Mouse (Mus musculus): ENCODE data around the gene Efcab14.

GRCm38 (mm10) chr4:115785511-115786034 lies 48.0 kb downstream of the Efcab14 start:
- TF ChIP-seq TAL1 (conservative IDR thresholded peaks at IDR 0.05; ENCODE audit: low read depth, low read length): no peak
- TF ChIP-seq CTCF (IDR thresholded peaks at IDR 0.05; ENCODE audit: low read depth, low read length): no peak
- TF ChIP-seq POLR2AphosphoS5 (IDR thresholded peaks at IDR 0.05; ENCODE audit: insufficient replicate concordance, low read depth, low read length): no peak
- TF ChIP-seq GATA1 (IDR thresholded peaks at IDR 0.05; ENCODE audit: borderline replicate concordance, low read length): no peak

Measured in G1E (cell line).